Mouse (Mus musculus): ENCODE data around the gene Nfkbib.

- no peak for TF ChIP-seq EP300 (IDR thresholded peaks at IDR 0.05; ENCODE audit: low read depth)
- no peak for TF ChIP-seq CTCF (IDR thresholded peaks at IDR 0.05; ENCODE audit: low read depth)
Observed at GRCm38 (mm10) chr7:28795832-28796231, 28.5 kb upstream of the Nfkbib start.

Data from liver, embryonic 14.5 days (tissue).